Mouse (Mus musculus): Measurements from ENCODE around the gene Hsfy2. TPM values are rescaled to one million over a fixed set of nuclear protein-coding genes. Genes with fewer than 3 reads are reported as not detected.
A peak's percentile ranks its signal among the peaks of the same experiment; 100 is the strongest.

Hsfy2 gene
- polyA plus RNA-seq, 1 experiment, result not detected

DNA sequence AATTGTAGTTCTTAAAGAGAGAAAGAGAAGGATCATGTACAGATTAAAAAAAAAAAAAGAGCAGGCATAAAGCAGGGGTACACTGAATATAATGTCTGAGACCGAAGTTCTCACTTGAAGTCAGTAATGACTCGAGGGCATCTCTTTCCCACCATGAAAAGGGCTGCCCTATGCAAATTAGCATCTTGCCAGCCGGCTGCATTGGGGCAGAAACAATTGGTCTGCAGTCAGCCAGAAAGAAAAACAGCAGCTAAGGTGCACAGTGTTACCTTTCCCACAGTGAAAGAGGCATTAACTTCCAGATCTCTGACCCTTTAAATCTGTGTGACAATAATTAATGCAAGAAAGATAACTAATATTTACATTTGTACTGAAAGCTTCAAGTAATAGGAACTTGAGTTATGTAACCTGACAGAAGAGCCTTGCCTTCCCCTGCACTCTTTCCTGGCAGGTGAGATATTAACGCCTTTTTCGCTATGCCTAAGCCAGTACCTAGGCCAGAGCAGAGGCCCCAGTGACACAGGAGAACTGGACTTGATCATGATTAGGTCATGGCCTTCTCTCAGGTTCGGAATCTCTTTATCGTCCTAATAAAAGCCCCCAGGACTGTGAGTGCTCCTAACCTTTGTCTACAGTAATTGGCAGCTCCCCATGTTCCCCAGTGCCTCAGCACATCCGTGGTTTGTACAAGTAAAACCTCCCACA is 34.2 kb upstream of the Hsfy2 start:
- H3ac ChIP-seq (ENCODE audit: control insufficient read depth, insufficient read length, low read depth), result no peak overlapping the region
- TF ChIP-seq FOSL1 (IDR thresholded peaks at IDR 0.05; ENCODE audit: insufficient read depth, low read length, poor library complexity, severe bottlenecking) (no peak), CEBPB (IDR thresholded peaks at IDR 0.05; ENCODE audit: low read depth) (no peak), MYOD1 (IDR thresholded peaks at IDR 0.05; ENCODE audit: control insufficient read depth, insufficient read length, low read depth) (no peak), MYOG (IDR thresholded peaks at IDR 0.05; ENCODE audit: control insufficient read depth, extremely low read depth, insufficient read length) (no peak), MAX (IDR thresholded peaks at IDR 0.05) (no peak), CTCF (IDR thresholded peaks at IDR 0.05; ENCODE audit: control insufficient read depth, insufficient read depth, insufficient read length) (no peak), USF1 (IDR thresholded peaks at IDR 0.05; ENCODE audit: low read depth) (no peak)
- no peaks in the 10 kb centered on the region for H3K36me3 ChIP-seq (ENCODE audit: control insufficient read depth, insufficient read depth)
- no peaks in the 10 kb centered on the region for H3K79me3 ChIP-seq (ENCODE audit: low read depth)
- H3K4me3 ChIP-seq (ENCODE audit: insufficient read depth, poor library complexity, severe bottlenecking), result no peak overlapping the region
- H3K27me3 ChIP-seq (ENCODE audit: control insufficient read depth, insufficient read depth, insufficient read length), result no peaks in the 10 kb centered on the region
- H3K79me2 ChIP-seq (ENCODE audit: control insufficient read depth, insufficient read depth), result no peaks in the 10 kb centered on the region

DNA sequence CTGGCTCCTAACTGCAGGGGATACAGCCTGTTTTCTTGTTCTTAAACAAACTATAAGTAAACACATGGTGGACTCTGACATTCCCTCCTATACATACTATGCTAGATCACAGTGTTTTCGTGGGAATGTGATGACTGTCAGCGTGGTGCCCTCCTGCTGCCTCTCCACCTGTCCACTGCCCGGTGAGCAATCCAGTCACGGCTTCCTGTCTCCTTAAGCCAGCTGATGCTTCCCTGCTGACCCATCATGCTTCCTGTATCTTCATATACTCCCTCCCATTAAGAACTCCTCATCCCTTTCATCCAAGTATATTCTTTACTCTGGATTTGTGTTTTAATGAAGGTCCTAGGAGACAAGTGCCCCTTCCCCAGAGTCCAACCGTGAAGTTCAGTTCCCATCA is 33.3 kb upstream of the Hsfy2 start:
- H3K79me2 ChIP-seq (ENCODE audit: control insufficient read depth, insufficient read depth), result no peaks in the 10 kb centered on the region
- H3K36me3 ChIP-seq (ENCODE audit: control insufficient read depth, insufficient read depth), result no peaks in the 10 kb centered on the region
- no peaks in the 10 kb centered on the region for H3K27me3 ChIP-seq (ENCODE audit: control insufficient read depth, insufficient read depth, insufficient read length)
- no peak for TF ChIP-seq MYOG (IDR thresholded peaks at IDR 0.05; ENCODE audit: control insufficient read depth, extremely low read depth, insufficient read length)
- no peak for TF ChIP-seq CTCF (IDR thresholded peaks at IDR 0.05; ENCODE audit: control insufficient read depth, insufficient read depth, insufficient read length)
- no peak for TF ChIP-seq USF1 (IDR thresholded peaks at IDR 0.05; ENCODE audit: low read depth)
- no peak for TF ChIP-seq MAX (IDR thresholded peaks at IDR 0.05)
- TF ChIP-seq FOSL1 (IDR thresholded peaks at IDR 0.05; ENCODE audit: insufficient read depth, low read length, poor library complexity, severe bottlenecking), result no peak
- no peak for TF ChIP-seq CEBPB (IDR thresholded peaks at IDR 0.05; ENCODE audit: low read depth)
- TF ChIP-seq MYOD1 (IDR thresholded peaks at IDR 0.05; ENCODE audit: control insufficient read depth, insufficient read length, low read depth), result peak; percentile 47
- no peak overlapping the region for H3ac ChIP-seq (ENCODE audit: control insufficient read depth, insufficient read length, low read depth)
- H3K4me3 ChIP-seq (ENCODE audit: insufficient read depth, poor library complexity, severe bottlenecking), result no peak overlapping the region
- H3K79me3 ChIP-seq (ENCODE audit: low read depth), result no peaks in the 10 kb centered on the region

DNA sequence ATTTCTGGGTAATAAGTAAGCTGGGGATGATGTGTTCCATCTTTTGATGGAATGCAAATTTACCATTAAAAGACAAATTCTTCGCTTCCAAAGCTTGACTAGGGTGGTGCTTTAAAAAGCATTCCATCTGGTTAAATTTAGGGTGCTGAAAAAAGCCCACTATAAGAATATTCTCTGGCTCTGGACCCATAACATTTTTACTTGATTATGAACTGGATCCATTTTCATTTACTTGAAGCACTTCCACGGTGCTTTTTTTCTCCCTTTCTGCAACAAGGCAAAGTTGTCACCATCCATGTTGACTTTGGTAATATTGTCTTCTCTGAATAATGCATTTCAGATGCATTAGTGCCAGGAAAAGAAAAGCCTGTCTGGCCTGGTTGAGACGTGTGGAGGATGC is 27.4 kb upstream of the Hsfy2 start:
- H3K4me3 ChIP-seq (ENCODE audit: insufficient read depth, poor library complexity, severe bottlenecking), result no peak overlapping the region
- H3K36me3 ChIP-seq (ENCODE audit: control insufficient read depth, insufficient read depth), result no peaks in the 10 kb centered on the region
- H3K79me3 ChIP-seq (ENCODE audit: low read depth), result no peaks in the 10 kb centered on the region
- no peak overlapping the region for H3ac ChIP-seq (ENCODE audit: control insufficient read depth, insufficient read length, low read depth)
- no peaks in the 10 kb centered on the region for H3K27me3 ChIP-seq (ENCODE audit: control insufficient read depth, insufficient read depth, insufficient read length)
- no peaks in the 10 kb centered on the region for H3K79me2 ChIP-seq (ENCODE audit: control insufficient read depth, insufficient read depth)
- TF ChIP-seq CTCF (IDR thresholded peaks at IDR 0.05; ENCODE audit: control insufficient read depth, insufficient read depth, insufficient read length), result no peak
- TF ChIP-seq MAX (IDR thresholded peaks at IDR 0.05), result no peak
- TF ChIP-seq MYOD1 (IDR thresholded peaks at IDR 0.05; ENCODE audit: control insufficient read depth, insufficient read length, low read depth), result no peak
- TF ChIP-seq CEBPB (IDR thresholded peaks at IDR 0.05; ENCODE audit: low read depth), result no peak
- TF ChIP-seq FOSL1 (IDR thresholded peaks at IDR 0.05; ENCODE audit: insufficient read depth, low read length, poor library complexity, severe bottlenecking), result no peak
- no peak for TF ChIP-seq USF1 (IDR thresholded peaks at IDR 0.05; ENCODE audit: low read depth)
- no peak for TF ChIP-seq MYOG (IDR thresholded peaks at IDR 0.05; ENCODE audit: control insufficient read depth, extremely low read depth, insufficient read length)

DNA sequence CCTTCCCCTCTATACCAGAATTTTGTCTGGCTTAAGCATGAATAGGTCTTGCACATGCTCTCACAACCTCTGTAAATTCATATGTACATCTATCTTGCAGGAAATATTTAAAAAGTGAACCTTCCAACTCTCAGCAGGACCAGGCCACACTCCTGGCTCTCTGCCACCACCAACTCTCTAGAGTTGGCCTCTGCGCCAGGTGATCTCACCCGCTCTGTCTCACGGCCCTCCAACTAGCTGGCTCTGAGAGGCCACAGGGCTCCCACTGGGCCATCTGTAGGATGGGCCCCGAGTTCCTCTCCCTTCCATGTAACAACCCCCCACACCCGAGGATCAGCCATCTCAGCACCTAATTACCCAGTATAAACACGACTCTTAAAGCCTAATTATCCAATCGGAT is 10.4 kb downstream of the Hsfy2 start:
- no peak overlapping the region for H3K4me3 ChIP-seq (ENCODE audit: insufficient read depth, poor library complexity, severe bottlenecking)
- no peaks in the 10 kb centered on the region for H3K79me3 ChIP-seq (ENCODE audit: low read depth)
- no peaks in the 10 kb centered on the region for H3K27me3 ChIP-seq (ENCODE audit: control insufficient read depth, insufficient read depth, insufficient read length)
- no peaks in the 10 kb centered on the region for H3K79me2 ChIP-seq (ENCODE audit: control insufficient read depth, insufficient read depth)
- H3ac ChIP-seq (ENCODE audit: control insufficient read depth, insufficient read length, low read depth), result no peak overlapping the region
- TF ChIP-seq USF1 (IDR thresholded peaks at IDR 0.05; ENCODE audit: low read depth) (no peak), FOSL1 (IDR thresholded peaks at IDR 0.05; ENCODE audit: insufficient read depth, low read length, poor library complexity, severe bottlenecking) (no peak), MAX (IDR thresholded peaks at IDR 0.05) (no peak), MYOG (IDR thresholded peaks at IDR 0.05; ENCODE audit: control insufficient read depth, extremely low read depth, insufficient read length) (no peak), CEBPB (IDR thresholded peaks at IDR 0.05; ENCODE audit: low read depth) (no peak), MYOD1 (IDR thresholded peaks at IDR 0.05; ENCODE audit: control insufficient read depth, insufficient read length, low read depth) (no peak), CTCF (IDR thresholded peaks at IDR 0.05; ENCODE audit: control insufficient read depth, insufficient read depth, insufficient read length) (no peak)
- H3K36me3 ChIP-seq (ENCODE audit: control insufficient read depth, insufficient read depth), result no peaks in the 10 kb centered on the region

DNA sequence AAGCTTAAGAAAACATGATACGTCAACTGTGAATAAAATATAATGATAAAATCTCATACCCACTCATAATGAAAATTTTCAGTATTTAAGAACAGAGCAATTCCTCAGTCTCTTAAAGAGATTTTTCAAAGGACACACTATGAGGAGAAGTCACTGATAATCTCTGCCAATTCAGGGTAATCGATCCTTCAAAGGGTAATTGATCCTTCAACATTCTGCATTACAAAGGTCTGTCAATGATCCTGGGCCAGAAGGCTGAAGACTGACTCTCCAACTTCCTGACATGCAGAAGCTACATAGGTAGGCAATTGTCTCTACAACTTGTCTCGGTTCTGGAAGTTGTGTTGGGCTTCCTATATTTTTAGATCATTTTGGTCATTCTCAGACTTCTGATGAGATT is 12.9 kb downstream of the Hsfy2 start:
- no peak overlapping the region for H3K4me3 ChIP-seq (ENCODE audit: insufficient read depth, poor library complexity, severe bottlenecking)
- TF ChIP-seq CTCF (IDR thresholded peaks at IDR 0.05; ENCODE audit: control insufficient read depth, insufficient read depth, insufficient read length) (no peak), MYOG (IDR thresholded peaks at IDR 0.05; ENCODE audit: control insufficient read depth, extremely low read depth, insufficient read length) (no peak), CEBPB (IDR thresholded peaks at IDR 0.05; ENCODE audit: low read depth) (no peak), MAX (IDR thresholded peaks at IDR 0.05) (no peak), MYOD1 (IDR thresholded peaks at IDR 0.05; ENCODE audit: control insufficient read depth, insufficient read length, low read depth) (no peak), FOSL1 (IDR thresholded peaks at IDR 0.05; ENCODE audit: insufficient read depth, low read length, poor library complexity, severe bottlenecking) (no peak), USF1 (IDR thresholded peaks at IDR 0.05; ENCODE audit: low read depth) (no peak)
- no peak overlapping the region for H3ac ChIP-seq (ENCODE audit: control insufficient read depth, insufficient read length, low read depth)
- no peaks in the 10 kb centered on the region for H3K79me3 ChIP-seq (ENCODE audit: low read depth)
- no peaks in the 10 kb centered on the region for H3K79me2 ChIP-seq (ENCODE audit: control insufficient read depth, insufficient read depth)
- no peaks in the 10 kb centered on the region for H3K27me3 ChIP-seq (ENCODE audit: control insufficient read depth, insufficient read depth, insufficient read length)
- no peaks in the 10 kb centered on the region for H3K36me3 ChIP-seq (ENCODE audit: control insufficient read depth, insufficient read depth)

All from C2C12 (cell line).